Mouse (Mus musculus) liver, adult 2 months (tissue): ENCODE measurements around the gene Gm20388.

Source experiments
- CTCF ChIP-seq: fragments of 200-500 bp; IDR thresholded peaks from 2 replicates; pipeline ENCODE4 v1.5.1; 2011; ENCODE audit warnings: low read depth, low read length, control low read depth
- POLR2A ChIP-seq: fragments of 200-500 bp; IDR thresholded peaks from 2 replicates; pipeline ENCODE4 v1.6.1; 2011; ENCODE audit warnings: low read length, control low read depth; ENCODE audit not compliant: insufficient read depth; ENCODE audit errors: extremely low read depth

DNA sequence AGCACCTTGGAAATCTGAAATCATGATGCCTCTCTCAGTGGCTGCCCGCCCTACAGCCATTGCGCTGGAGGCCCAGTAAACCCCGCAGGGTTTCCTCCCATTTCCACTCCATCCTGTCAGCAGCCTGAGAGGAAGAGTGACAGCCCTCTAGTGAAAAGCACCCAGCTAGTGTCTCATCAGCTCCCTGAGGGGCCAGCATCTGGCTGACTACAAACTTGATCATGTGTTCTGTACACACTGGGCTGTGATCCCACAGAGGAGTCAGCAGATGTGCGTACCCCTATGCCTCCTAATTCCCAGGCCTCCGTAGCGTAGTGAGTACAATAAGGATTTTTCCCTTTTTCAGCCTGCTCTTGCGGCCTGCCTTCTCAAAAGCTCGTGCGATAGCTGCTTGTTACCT lies 4346.2 kb downstream of the Gm20388 start:
- TF ChIP-seq CTCF (no peak), POLR2A (no peak)
